Mouse (Mus musculus): Measurements from ENCODE around the gene Pex26. TPM values are rescaled to one million over a fixed set of nuclear protein-coding genes. Genes with fewer than 3 reads are reported as not detected.

The Pex26 gene
- total and polyA plus RNA-seq, 2 experiments, result 10.0 to 23.5 TPM

DNA sequence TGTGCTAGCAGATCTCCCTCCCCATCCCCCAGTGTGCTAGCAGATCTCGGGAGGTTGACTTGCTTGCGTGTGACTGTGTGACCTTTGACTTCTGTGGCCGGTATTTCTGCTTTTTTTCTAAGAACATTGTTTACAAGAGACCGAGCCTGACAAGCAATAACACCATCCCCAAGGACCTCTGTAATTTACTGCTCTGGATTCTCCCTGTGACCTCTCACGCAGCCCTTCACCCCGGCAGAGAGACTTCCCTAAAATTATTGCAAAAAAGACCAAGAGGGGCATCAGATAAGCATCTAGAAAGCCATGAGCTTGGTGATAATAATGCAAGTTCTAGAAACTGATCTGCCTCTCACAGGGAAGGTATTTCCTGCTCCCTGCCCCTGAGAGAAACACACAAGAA is 41.5 kb downstream of the Pex26 start:
- H3K27ac ChIP-seq (replicated peaks; ENCODE audit: insufficient read depth, low read depth, low read length), result no peak overlapping the region
- no peaks in the 10 kb centered on the region for H3K79me2 ChIP-seq (ENCODE audit: control insufficient read depth, insufficient read depth, low read length)
- peaks cover 16% of the 10 kb centered on the region for H3K4me1 ChIP-seq (ENCODE audit: control insufficient read depth, insufficient read depth, low read length)
- DNase-seq (ENCODE audit: extremely low read depth, low read depth, low spot score), result peak; percentile 85
- no peak for TF ChIP-seq CTCF (IDR thresholded peaks at IDR 0.05; ENCODE audit: low read depth, low read length)
- TF ChIP-seq POLR2A (IDR thresholded peaks at IDR 0.05; ENCODE audit: extremely low read depth, insufficient read depth, low read length), result no peak
- H3K9ac ChIP-seq (ENCODE audit: low read depth, low read length), result no peak overlapping the region
- no peaks in the 10 kb centered on the region for H3K36me3 ChIP-seq (ENCODE audit: control insufficient read depth, insufficient read depth, low read length)
- WGBS, result 4% methylated on average over 6 of the region's 6 CpGs
- H3K27me3 ChIP-seq (ENCODE audit: control insufficient read depth, insufficient read depth, low read length), result no peaks in the 10 kb centered on the region
- no peak overlapping the region for H3K4me3 ChIP-seq (ENCODE audit: insufficient read depth, low read depth, low read length)

DNA sequence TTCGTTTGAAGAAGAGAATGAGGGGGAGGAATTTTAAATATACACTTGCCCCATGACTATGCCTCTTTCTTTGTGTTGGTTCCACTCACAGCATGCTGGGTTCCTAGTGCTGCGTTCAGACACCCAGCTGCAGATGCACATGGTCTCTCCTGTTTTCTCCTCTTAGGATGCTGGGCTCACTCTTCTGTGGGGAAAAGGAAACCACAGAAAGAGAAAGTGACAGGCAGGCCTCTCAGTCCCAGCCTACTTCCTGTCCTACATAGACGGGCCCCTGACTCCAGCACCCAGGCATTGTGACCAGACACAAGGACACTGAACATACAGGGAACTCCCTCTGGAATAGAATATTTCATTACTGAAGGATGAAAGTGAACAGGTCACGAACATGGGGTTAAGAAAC is 42.6 kb downstream of the Pex26 start:
- WGBS, result 65% methylated on average over 4 of the region's 4 CpGs
- Histone ChIP-seq H3K4me1 (ENCODE audit: control insufficient read depth, insufficient read depth, low read length) (peaks cover 16% of the 10 kb centered on the region), H3K27ac (replicated peaks; ENCODE audit: insufficient read depth, low read depth, low read length) (no peak overlapping the region)

DNA sequence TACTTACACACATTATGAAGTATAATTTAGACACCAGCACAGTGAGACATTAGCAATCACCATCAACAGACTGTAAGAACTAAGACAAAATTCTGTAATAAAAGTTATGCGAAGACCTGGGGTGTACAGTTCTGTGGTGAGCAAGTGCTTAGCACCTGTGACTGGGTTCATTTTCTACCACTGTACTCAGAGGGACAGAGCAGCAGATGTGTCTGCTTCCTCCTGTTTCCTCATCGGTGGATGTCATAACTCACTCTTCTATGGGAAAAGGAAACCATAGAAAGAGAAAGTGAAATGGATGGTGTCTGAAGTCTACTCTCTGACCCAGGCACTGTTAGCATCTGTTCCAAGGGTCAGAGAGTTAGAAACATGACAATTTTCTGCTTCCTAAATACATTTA is 43.3 kb downstream of the Pex26 start:
- H3K9ac ChIP-seq (ENCODE audit: low read depth, low read length), result no peak overlapping the region
- H3K27me3 ChIP-seq (ENCODE audit: control insufficient read depth, insufficient read depth, low read length), result no peaks in the 10 kb centered on the region
- H3K36me3 ChIP-seq (ENCODE audit: control insufficient read depth, insufficient read depth, low read length), result no peaks in the 10 kb centered on the region
- H3K4me1 ChIP-seq (ENCODE audit: control insufficient read depth, insufficient read depth, low read length), result peaks cover 12% of the 10 kb centered on the region
- WGBS, result 47% methylated on average over 2 of the region's 2 CpGs
- no peak overlapping the region for H3K27ac ChIP-seq (replicated peaks; ENCODE audit: insufficient read depth, low read depth, low read length)
- H3K79me2 ChIP-seq (ENCODE audit: control insufficient read depth, insufficient read depth, low read length), result no peaks in the 10 kb centered on the region
- peak; percentile 41 for DNase-seq (ENCODE audit: extremely low read depth, low read depth, low spot score)
- H3K4me3 ChIP-seq (ENCODE audit: insufficient read depth, low read depth, low read length), result no peak overlapping the region
- TF ChIP-seq CTCF (IDR thresholded peaks at IDR 0.05; ENCODE audit: low read depth, low read length) (no peak), POLR2A (IDR thresholded peaks at IDR 0.05; ENCODE audit: extremely low read depth, insufficient read depth, low read length) (no peak)

More for the DNA sequence above, 42.6 kb downstream of the Pex26 start:
- Histone ChIP-seq H3K79me2 (ENCODE audit: control insufficient read depth, insufficient read depth, low read length) (no peaks in the 10 kb centered on the region), H3K36me3 (ENCODE audit: control insufficient read depth, insufficient read depth, low read length) (no peaks in the 10 kb centered on the region), H3K9ac (ENCODE audit: low read depth, low read length) (no peak overlapping the region), H3K27me3 (ENCODE audit: control insufficient read depth, insufficient read depth, low read length) (no peaks in the 10 kb centered on the region), H3K4me3 (ENCODE audit: insufficient read depth, low read depth, low read length) (no peak overlapping the region)
- no peak for DNase-seq (ENCODE audit: extremely low read depth, low read depth, low spot score)
- no peak for TF ChIP-seq CTCF (IDR thresholded peaks at IDR 0.05; ENCODE audit: low read depth, low read length)
- TF ChIP-seq POLR2A (IDR thresholded peaks at IDR 0.05; ENCODE audit: extremely low read depth, insufficient read depth, low read length), result no peak

DNA sequence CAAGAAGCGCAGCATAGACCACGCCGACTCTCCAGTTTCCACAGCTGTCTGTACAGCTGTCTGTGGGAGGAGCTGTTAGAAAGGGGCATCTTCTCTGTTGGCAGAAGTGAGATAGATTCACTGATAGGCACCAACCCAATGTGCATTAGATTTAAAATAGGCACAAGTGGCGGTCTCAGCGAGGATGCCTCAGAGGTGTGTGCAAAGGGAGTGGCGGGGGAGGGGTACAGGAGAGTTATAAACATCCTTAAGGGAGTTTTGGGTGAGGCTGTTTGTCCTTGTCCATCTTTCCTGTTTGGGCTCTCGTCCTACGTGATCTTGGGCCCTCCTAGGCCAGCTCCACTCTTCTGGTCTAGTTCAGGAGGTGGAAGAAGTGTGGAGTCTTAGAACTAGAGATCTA is 45.0 kb downstream of the Pex26 start:
- H3K4me3 ChIP-seq (ENCODE audit: insufficient read depth, low read depth, low read length), result no peak overlapping the region
- no peak for TF ChIP-seq POLR2A (IDR thresholded peaks at IDR 0.05; ENCODE audit: extremely low read depth, insufficient read depth, low read length)
- TF ChIP-seq CTCF (IDR thresholded peaks at IDR 0.05; ENCODE audit: low read depth, low read length), result no peak
- 86% methylated on average over 8 of the region's 8 CpGs for WGBS

DNA sequence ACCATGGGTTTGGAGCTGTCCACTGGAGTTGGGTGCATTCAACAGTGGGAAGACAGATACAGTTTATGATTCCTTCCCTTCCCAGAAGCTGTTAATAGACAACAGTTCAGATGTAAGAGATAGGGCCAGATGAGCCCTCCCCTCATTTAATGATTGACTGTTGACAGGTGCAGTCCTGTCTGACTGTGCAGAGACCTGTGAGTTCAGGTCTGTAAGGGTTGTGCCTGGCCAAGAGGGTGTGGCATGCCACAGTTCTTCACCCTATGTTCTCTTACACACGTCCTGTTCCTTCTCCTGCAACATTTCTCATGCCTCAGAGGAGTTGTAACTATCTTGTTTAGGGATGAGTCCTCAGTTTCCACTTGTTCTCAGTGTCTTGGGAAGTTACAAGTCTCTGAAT is 49.2 kb downstream of the Pex26 start:
- Histone ChIP-seq H3K4me3 (ENCODE audit: insufficient read depth, low read depth, low read length) (no peak overlapping the region), H3K4me1 (ENCODE audit: control insufficient read depth, insufficient read depth, low read length) (no peaks in the 10 kb centered on the region), H3K27ac (replicated peaks; ENCODE audit: insufficient read depth, low read depth, low read length) (no peak overlapping the region), H3K36me3 (ENCODE audit: control insufficient read depth, insufficient read depth, low read length) (no peaks in the 10 kb centered on the region), H3K79me2 (ENCODE audit: control insufficient read depth, insufficient read depth, low read length) (no peaks in the 10 kb centered on the region), H3K9ac (ENCODE audit: low read depth, low read length) (no peak overlapping the region), H3K27me3 (ENCODE audit: control insufficient read depth, insufficient read depth, low read length) (no peaks in the 10 kb centered on the region)
- no peak for DNase-seq (ENCODE audit: extremely low read depth, low read depth, low spot score)
- TF ChIP-seq POLR2A (IDR thresholded peaks at IDR 0.05; ENCODE audit: extremely low read depth, insufficient read depth, low read length) (no peak), CTCF (IDR thresholded peaks at IDR 0.05; ENCODE audit: low read depth, low read length) (no peak)
- WGBS, result 91% methylated on average over 1 of the region's 1 CpGs

More for the DNA sequence above, 45.0 kb downstream of the Pex26 start:
- Histone ChIP-seq H3K4me1 (ENCODE audit: control insufficient read depth, insufficient read depth, low read length) (peaks cover 12% of the 10 kb centered on the region), H3K27ac (replicated peaks; ENCODE audit: insufficient read depth, low read depth, low read length) (no peak overlapping the region), H3K79me2 (ENCODE audit: control insufficient read depth, insufficient read depth, low read length) (no peaks in the 10 kb centered on the region), H3K36me3 (ENCODE audit: control insufficient read depth, insufficient read depth, low read length) (no peaks in the 10 kb centered on the region), H3K27me3 (ENCODE audit: control insufficient read depth, insufficient read depth, low read length) (no peaks in the 10 kb centered on the region), H3K9ac (ENCODE audit: low read depth, low read length) (no peak overlapping the region)
- DNase-seq (ENCODE audit: extremely low read depth, low read depth, low spot score), result no peak

DNA sequence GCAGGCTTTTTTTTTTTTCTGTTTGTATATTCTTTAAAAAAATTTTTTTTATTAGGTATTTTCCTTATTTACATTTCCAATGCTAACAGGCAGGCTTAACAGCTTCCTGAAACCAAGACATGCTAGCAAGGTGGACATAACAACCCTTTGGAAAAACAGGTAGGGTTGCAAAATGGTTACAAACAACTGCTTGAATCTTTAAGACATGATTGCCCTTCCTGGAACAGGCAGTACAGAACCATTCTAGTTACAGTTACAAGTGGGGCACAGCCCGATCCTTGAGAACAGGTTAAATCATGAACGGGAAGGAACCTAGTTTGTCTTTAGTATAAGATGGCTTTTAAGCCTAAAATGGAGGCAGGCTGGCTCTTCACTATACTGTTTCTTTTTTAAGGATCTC is 52.9 kb downstream of the Pex26 start:
- Histone ChIP-seq H3K27ac (replicated peaks; ENCODE audit: insufficient read depth, low read depth, low read length) (no peak overlapping the region), H3K4me1 (ENCODE audit: control insufficient read depth, insufficient read depth, low read length) (no peaks in the 10 kb centered on the region), H3K9ac (ENCODE audit: low read depth, low read length) (no peak overlapping the region), H3K4me3 (ENCODE audit: insufficient read depth, low read depth, low read length) (no peak overlapping the region), H3K36me3 (ENCODE audit: control insufficient read depth, insufficient read depth, low read length) (no peaks in the 10 kb centered on the region), H3K27me3 (ENCODE audit: control insufficient read depth, insufficient read depth, low read length) (no peaks in the 10 kb centered on the region), H3K79me2 (ENCODE audit: control insufficient read depth, insufficient read depth, low read length) (no peaks in the 10 kb centered on the region)
- WGBS, result 92% methylated on average over 2 of the region's 2 CpGs
- DNase-seq (ENCODE audit: extremely low read depth, low read depth, low spot score), result no peak
- TF ChIP-seq CTCF (IDR thresholded peaks at IDR 0.05; ENCODE audit: low read depth, low read length) (no peak), POLR2A (IDR thresholded peaks at IDR 0.05; ENCODE audit: extremely low read depth, insufficient read depth, low read length) (no peak)

All from liver, adult 2 months (tissue).